Mouse (Mus musculus): ENCODE measurements around the gene Cfh. TPM values are rescaled to one million over a fixed set of nuclear protein-coding genes. Genes with fewer than 3 reads are reported as not detected.
"Not testable (repeated sequence)": the region's sequence is repeated elsewhere in the genome, so short reads cannot be mapped to it uniquely, and the experiment has no call there.

The Cfh gene
- 2.8 and 3.1 TPM in 2 replicates for polyA plus RNA-seq (2015; fragmentation: Nextera tagmentation; extraction: Ambion mirVana)

DNA sequence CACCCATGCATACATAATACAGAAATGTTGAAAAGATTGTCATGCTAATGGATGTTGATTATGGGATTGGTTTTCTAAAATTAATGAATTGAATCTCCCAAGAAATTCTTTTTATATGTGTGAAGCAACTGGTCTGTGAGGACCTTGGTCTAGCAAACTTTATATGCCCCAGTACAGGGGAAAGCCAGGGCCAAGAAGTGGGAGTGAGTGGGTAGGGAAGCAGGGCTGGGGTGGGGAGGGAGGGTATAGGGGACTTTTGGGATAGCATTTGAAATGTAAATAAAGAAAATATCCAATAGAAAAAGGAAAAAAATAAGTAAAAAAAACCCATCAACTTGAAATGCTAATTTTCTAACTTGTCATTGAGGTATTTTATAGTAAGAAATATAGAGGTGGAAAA is at the start of gene Cfh:
Gene Cfh (minus strand): TSS at position 101 of the 400 bp plus-strand sequence.
- ATAC-seq; H3K9me3 ChIP-seq (ENCODE audit: control insufficient read depth); H3K4me2 ChIP-seq (replicated peaks; ENCODE audit: low read depth); H3K27ac ChIP-seq (ENCODE audit: low read depth, low read length); H3K9ac ChIP-seq (ENCODE audit: low read depth, low read length); H3K36me3 ChIP-seq (ENCODE audit: control insufficient read depth, insufficient read depth); H3K27me3 ChIP-seq (replicated peaks; ENCODE audit: control insufficient read depth, insufficient read depth, low read length); H3K4me3 ChIP-seq (ENCODE audit: low read depth, low read length); H3K4me1 ChIP-seq (replicated peaks; ENCODE audit: control insufficient read depth, insufficient read depth, low read length): not testable (repeated sequence)

- no peaks in the 10 kb centered on the region for H3K9me3 ChIP-seq (ENCODE audit: control insufficient read depth)
- H3K36me3 ChIP-seq (ENCODE audit: control insufficient read depth, insufficient read depth), result no peaks in the 10 kb centered on the region
- H3K27me3 ChIP-seq (replicated peaks; ENCODE audit: control insufficient read depth, insufficient read depth, low read length), result no peaks in the 10 kb centered on the region
- H3K4me2 ChIP-seq (replicated peaks; ENCODE audit: low read depth), result 0 out of 2 replicates have a peak overlapping the region, but pooled peaks have one; percentile 21
- H3K9ac ChIP-seq (ENCODE audit: low read depth, low read length), result no peak overlapping the region
- no peak overlapping the region for H3K27ac ChIP-seq (ENCODE audit: low read depth, low read length)
- WGBS, result 45% methylated on average over 8 of the region's 8 CpGs
- no peaks in the 10 kb centered on the region for H3K4me1 ChIP-seq (replicated peaks; ENCODE audit: control insufficient read depth, insufficient read depth, low read length)
- no peak for TF ChIP-seq CTCF (IDR thresholded peaks at IDR 0.05; ENCODE audit: low read depth)
- peak; percentile 68 for ATAC-seq
- no peak overlapping the region for H3K4me3 ChIP-seq (ENCODE audit: low read depth, low read length)
These were observed 43.1 kb upstream of the Cfh start for GRCm38 (mm10) chr1:140226673-140227072.

DNA sequence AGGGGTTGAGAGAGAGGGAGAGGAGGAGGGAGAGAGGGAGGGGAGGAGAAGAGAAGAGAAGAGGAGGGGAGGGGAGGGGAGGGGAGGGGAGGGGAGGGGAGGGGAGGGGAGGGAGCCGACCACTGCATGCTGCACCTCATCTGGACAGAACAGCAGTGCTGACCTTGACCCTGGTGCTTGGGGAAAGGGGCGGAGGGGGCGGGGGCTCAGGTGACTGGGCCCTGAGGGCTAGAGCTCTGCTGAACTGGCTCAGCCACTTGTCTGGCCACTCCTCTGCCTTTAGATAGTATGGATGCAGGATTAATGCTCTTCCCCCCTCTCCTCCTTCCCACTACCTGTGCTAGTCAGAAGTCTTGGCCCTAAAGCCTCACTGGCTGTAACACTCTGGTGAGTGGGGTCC is 41.7 kb upstream of the Cfh start:
- H3K4me3 ChIP-seq (ENCODE audit: low read depth, low read length), result no peak overlapping the region
- ATAC-seq, result no peak
- H3K9ac ChIP-seq (ENCODE audit: low read depth, low read length), result no peak overlapping the region
- no peak for TF ChIP-seq CTCF (IDR thresholded peaks at IDR 0.05; ENCODE audit: low read depth)
- H3K36me3 ChIP-seq (ENCODE audit: control insufficient read depth, insufficient read depth), result no peaks in the 10 kb centered on the region
- no peak overlapping the region for H3K4me2 ChIP-seq (replicated peaks; ENCODE audit: low read depth)
- no peaks in the 10 kb centered on the region for H3K9me3 ChIP-seq (ENCODE audit: control insufficient read depth)
- no peak overlapping the region for H3K27ac ChIP-seq (ENCODE audit: low read depth, low read length)
- no peaks in the 10 kb centered on the region for H3K4me1 ChIP-seq (replicated peaks; ENCODE audit: control insufficient read depth, insufficient read depth, low read length)
- WGBS, result 40% methylated on average over 1 of the region's 3 CpGs
- H3K27me3 ChIP-seq (replicated peaks; ENCODE audit: control insufficient read depth, insufficient read depth, low read length), result no peaks in the 10 kb centered on the region

DNA sequence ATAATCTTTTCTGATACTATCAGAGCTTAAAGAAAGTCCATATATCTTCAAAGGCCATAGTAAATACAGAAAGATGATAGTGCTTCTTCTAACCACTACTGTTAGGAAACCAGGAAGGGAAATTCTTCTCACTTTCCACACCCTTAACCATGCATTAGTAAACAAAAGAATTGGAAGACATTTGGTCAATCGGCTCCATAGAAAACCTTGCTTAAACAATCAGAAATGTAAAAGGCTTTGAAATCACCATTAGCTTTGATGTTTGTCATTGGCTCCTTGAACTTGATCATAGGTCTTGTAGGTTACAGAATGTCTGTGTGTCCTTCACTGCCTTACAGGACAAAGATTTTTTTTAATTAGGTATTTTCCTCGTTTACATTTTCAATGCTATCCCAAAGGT is 21.8 kb upstream of the Cfh start:
- Histone ChIP-seq H3K27ac (ENCODE audit: low read depth, low read length) (no peak overlapping the region), H3K4me2 (replicated peaks; ENCODE audit: low read depth) (no peak overlapping the region), H3K9me3 (ENCODE audit: control insufficient read depth) (no peaks in the 10 kb centered on the region), H3K27me3 (replicated peaks; ENCODE audit: control insufficient read depth, insufficient read depth, low read length) (no peaks in the 10 kb centered on the region), H3K9ac (ENCODE audit: low read depth, low read length) (no peak overlapping the region), H3K36me3 (ENCODE audit: control insufficient read depth, insufficient read depth) (no peaks in the 10 kb centered on the region), H3K4me3 (ENCODE audit: low read depth, low read length) (no peak overlapping the region), H3K4me1 (replicated peaks; ENCODE audit: control insufficient read depth, insufficient read depth, low read length) (no peaks in the 10 kb centered on the region)
- TF ChIP-seq CTCF (IDR thresholded peaks at IDR 0.05; ENCODE audit: low read depth), result no peak
- 80% methylated on average over 2 of the region's 2 CpGs for WGBS
- ATAC-seq, result no peak

GRCm38 (mm10) chr1:140188500-140188899 is 4.9 kb upstream of the Cfh start:
- ATAC-seq; H3K4me3 ChIP-seq (ENCODE audit: low read depth, low read length); H3K4me2 ChIP-seq (replicated peaks; ENCODE audit: low read depth); H3K9me3 ChIP-seq (ENCODE audit: control insufficient read depth); H3K27ac ChIP-seq (ENCODE audit: low read depth, low read length); H3K9ac ChIP-seq (ENCODE audit: low read depth, low read length); H3K27me3 ChIP-seq (replicated peaks; ENCODE audit: control insufficient read depth, insufficient read depth, low read length); H3K4me1 ChIP-seq (replicated peaks; ENCODE audit: control insufficient read depth, insufficient read depth, low read length); H3K36me3 ChIP-seq (ENCODE audit: control insufficient read depth, insufficient read depth): not testable (repeated sequence)
- WGBS, result 88% methylated on average over 2 of the region's 2 CpGs

- TF ChIP-seq CTCF (IDR thresholded peaks at IDR 0.05; ENCODE audit: low read depth), result no peak
- H3K4me1 ChIP-seq (replicated peaks; ENCODE audit: control insufficient read depth, insufficient read depth, low read length), result no peaks in the 10 kb centered on the region
- no peaks in the 10 kb centered on the region for H3K27me3 ChIP-seq (replicated peaks; ENCODE audit: control insufficient read depth, insufficient read depth, low read length)
- no peak overlapping the region for H3K9ac ChIP-seq (ENCODE audit: low read depth, low read length)
- H3K4me2 ChIP-seq (replicated peaks; ENCODE audit: low read depth), result no peak overlapping the region
- WGBS, result 27% methylated on average over 2 of the region's 2 CpGs
- no peak for ATAC-seq
- H3K36me3 ChIP-seq (ENCODE audit: control insufficient read depth, insufficient read depth), result no peaks in the 10 kb centered on the region
- no peaks in the 10 kb centered on the region for H3K9me3 ChIP-seq (ENCODE audit: control insufficient read depth)
- no peak overlapping the region for H3K4me3 ChIP-seq (ENCODE audit: low read depth, low read length)
- H3K27ac ChIP-seq (ENCODE audit: low read depth, low read length), result no peak overlapping the region
These were observed 356 bp downstream of the Cfh start for GRCm38 (mm10) chr1:140183208-140183607.

DNA sequence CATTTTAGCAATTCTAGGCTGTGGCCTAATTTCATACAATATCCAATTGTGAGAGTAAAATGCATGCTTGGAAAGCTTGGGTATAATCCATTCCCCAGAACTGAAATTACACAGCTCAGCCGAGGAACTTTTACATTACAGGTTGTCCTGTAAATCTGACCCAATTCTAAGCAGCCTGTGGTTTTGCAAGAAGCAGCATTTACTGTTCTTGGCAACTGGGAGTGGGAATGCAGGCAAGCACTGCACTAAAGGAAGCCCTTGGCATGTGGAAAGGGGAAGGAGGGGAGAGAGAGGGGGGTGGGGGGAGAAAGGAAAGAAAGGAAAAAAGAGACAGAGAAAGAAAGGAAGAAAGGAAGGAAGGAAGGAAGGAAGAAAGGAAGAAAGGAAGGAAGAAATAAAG is 3.4 kb downstream of the Cfh start:
- Histone ChIP-seq H3K27me3 (replicated peaks; ENCODE audit: control insufficient read depth, insufficient read depth, low read length) (no peaks in the 10 kb centered on the region), H3K4me3 (ENCODE audit: low read depth, low read length) (no peak overlapping the region), H3K9ac (ENCODE audit: low read depth, low read length) (no peak overlapping the region), H3K9me3 (ENCODE audit: control insufficient read depth) (no peaks in the 10 kb centered on the region), H3K36me3 (ENCODE audit: control insufficient read depth, insufficient read depth) (no peaks in the 10 kb centered on the region), H3K27ac (ENCODE audit: low read depth, low read length) (no peak overlapping the region), H3K4me1 (replicated peaks; ENCODE audit: control insufficient read depth, insufficient read depth, low read length) (no peaks in the 10 kb centered on the region), H3K4me2 (replicated peaks; ENCODE audit: low read depth) (no peak overlapping the region)
- WGBS, result 55% methylated on average over 1 of the region's 1 CpGs
- ATAC-seq, result no peak
- TF ChIP-seq CTCF (IDR thresholded peaks at IDR 0.05; ENCODE audit: low read depth), result no peak
